Mouse (Mus musculus): ENCODE results near the gene Txn2.

- TF ChIP-seq POLR2A (IDR thresholded peaks at IDR 0.05; ENCODE audit: insufficient read depth, low read depth, low read length) (no peak), CTCF (IDR thresholded peaks at IDR 0.05; ENCODE audit: insufficient read depth, low read depth, low read length) (no peak)
Observed at GRCm38 (mm10) chr15:77969940-77970469, 41.2 kb upstream of the Txn2 start.
